Mouse (Mus musculus) adrenal gland, adult 8-10 months (tissue): Measurements from ENCODE around the gene Rasa2. TPM values are rescaled to one million over a fixed set of nuclear protein-coding genes. Genes with fewer than 3 reads are reported as not detected.
"Not testable (repeated sequence)": the region's sequence is repeated elsewhere in the genome, so short reads cannot be mapped to it uniquely, and the experiment has no call there.

Experiments
- DNase-seq: peaks from one replicate; pipeline ENCODE4 v3.0.0; 2022
- total RNA-seq, 4 experiments: library from RNA; stranded (reverse); gene quantifications; 2 replicates each; pipeline ENCODE4 v1.2.4; 2022

Gene Rasa2
- 10 to 100 TPM; 15.3 to 17.6 (median 16.3) TPM for total RNA-seq

DNA sequence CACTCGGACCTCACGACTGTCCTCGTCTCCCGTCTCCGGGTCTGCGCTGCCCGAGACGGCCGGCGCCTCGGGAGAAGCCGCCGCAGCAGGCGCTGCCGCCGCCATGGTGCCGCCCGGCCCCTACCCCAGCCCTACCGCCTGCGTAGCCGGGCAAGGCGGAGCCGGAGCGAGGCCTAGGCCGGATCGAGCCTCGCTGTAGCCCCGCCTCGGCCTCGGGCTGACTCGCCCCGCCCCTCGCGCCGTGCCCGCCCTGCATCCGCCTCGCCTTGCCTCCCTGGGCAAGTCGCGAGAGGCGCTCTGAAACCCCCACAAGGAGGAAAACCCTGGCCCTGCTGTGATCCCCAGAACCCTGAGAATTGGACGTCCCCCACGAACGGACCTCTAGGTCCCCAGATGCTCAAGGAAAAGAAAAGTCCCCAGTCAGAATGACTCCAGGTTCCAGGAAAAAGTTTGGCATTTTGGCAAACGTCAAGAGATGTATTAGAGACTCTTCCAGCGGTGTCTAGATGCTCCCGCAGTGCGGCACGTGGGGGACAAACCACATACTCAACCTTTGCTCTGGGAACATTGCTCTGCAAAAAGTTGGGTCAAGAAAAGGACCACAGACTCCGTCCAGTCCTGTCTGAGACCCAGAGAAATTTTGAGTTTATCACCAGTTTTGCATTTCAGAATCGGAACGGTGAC lies at the start of gene Rasa2:
Gene Rasa2 (minus strand): TSS at position 229 of the 684 bp plus-strand sequence.
- DNase-seq = peak; percentile 88

DNA sequence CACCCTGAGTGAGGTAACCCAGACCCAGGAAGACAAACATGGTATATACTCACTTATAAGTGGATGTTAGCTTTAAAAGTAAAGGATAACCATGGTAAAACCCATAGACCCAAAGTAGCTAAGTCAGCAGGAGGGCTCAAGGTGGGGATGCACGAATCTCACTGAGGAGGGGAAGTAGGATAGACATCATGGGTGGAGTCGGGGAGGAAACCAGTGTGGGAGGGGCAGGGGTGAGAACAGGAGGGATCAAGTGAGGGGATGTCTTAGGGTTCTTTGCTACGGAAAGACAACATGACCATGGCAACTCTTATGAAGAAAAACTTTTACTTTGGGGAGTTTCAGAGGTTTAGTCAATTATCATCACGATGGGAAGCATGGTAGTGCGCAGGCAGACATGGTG lies 47.2 kb upstream of the Rasa2 start:
- DNase-seq = no peak

GRCm38 (mm10) chr9:96677711-96678110 lies 46.3 kb upstream of the Rasa2 start:
- not testable (repeated sequence) for DNase-seq

DNA sequence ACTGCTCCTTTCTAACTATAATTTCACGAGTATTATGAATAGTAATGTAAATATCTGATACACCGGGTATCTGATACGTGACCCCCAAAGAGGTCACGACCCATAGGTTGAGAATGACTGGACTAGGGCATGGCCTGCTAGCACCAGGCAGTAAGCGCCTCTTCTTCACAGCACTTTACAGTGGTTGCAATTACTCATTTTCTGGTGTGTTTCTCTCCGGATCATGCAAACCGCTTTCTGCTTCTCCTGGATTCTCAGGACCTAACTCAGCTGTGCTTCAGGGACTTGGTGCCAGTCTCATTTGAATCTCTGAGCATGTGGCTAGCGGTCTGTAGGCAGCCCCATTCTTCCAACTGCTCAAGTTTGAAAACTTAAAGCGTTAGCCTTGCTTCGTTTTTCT lies 45.3 kb upstream of the Rasa2 start:
- no peak for DNase-seq

DNA sequence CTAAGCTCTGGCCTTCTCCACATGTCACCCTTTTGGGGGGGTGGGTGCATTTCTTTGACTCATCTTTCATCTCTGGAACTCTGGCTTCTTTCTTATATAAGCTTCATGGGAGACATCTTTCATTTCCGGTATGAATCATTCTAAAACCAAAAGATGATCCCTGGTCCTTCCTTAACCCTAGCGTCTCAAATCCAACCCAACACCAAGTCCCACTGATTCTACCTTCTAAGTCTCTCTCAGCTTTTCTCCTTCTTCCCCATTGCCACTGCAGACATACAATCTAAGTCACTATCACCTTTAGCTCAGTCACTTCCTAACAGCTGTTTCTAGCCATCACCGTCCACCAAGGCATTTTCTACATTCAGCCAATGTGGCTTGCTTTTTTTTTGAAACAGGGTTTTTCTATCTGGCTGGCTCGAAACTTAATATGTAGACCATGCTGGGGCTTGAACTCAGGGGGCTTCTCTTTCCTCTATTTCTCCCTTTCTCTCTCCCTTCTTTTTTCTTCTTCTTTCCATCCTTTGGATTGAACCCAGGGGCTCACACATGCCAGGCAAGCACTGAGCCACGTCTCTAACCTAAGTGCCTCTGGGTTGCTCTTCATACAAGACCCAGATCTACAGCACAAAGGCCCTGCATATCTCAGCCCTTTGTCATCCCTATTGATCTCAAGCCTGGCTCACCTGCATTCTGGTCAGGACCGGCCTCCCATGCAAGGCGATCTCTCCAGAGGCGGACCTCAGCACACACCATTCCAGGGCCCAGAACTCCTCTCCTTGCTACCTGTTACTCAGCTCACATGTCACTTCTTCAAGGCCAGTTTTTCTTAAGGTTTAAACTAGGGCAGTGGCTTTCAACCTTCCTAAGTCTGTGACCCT lies 44.6 kb upstream of the Rasa2 start:
- DNase-seq = no peak

DNA sequence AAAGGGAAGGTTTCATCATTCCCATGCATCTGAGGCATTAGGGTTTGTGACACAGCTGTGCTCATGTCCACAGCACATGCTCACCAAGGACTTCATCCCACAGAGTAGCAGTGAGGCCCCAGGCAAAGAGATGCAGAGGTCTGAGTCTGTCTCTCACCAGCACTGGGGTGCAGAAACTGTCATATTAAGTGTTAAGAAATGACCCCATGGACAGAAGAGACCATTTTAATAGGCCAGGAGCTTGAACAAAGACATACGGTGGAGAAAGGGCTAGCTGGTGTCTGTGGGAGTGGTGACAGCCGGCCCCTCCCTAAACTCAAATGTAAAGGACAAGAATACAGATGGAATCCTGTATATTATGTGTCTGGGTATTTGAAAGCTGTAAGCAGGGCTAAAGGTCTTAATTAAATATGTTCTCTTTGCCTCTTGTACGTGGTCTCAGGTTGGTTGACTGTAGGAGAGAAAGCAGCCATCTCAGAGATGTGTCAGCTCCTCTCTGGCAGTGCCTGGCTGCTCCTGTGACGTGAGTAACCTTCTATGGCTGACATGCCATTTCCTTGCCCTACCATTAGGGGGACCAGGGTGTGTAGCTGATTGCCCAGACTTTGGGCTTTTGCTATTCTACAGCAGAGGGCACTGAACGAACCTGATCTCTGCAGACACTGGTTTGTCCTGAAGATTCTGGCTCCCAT lies 43.8 kb upstream of the Rasa2 start:
- DNase-seq = peak; percentile 66

DNA sequence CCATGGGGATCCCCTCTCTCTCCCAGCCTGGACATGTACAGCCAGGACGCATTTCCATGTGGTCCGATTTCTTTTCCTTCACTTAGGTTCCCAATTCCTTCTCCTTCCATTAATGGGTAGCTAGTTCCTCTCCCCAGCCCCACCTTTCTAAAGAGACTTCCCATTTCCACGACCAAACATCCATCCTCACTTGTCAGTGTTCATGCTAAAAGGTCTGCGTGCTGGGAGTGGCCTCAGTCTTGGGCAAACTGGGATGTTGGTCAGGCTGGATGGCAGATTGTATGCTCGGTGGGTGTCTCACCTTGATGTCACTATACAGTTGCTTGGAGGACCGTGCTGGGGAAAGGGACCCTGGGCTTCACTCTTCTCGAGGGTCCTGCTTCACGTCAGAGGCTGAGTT lies 42.9 kb upstream of the Rasa2 start:
- DNase-seq = no peak

GRCm38 (mm10) chr9:96672466-96672865 lies 41.0 kb upstream of the Rasa2 start:
- no peak for DNase-seq

DNA sequence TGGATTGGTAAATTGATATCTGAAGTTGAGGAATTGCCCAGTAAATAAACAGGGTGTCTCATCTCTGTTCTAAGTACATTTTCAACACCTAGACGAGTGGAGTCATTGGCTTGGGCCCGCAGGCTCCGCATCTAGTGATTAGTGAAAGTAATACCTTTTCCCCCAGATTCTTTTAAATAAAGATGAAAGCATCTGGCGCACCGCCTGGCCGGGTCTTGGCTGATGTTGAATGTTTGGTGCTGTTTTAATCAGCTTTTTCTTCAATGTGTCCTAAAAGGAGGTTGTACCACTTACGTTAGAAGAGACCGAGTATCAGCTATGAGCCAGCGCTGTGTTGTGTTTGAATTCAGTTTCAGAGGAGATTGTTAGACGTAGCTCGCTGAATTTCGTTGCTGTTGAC lies 39.8 kb upstream of the Rasa2 start:
- DNase-seq = no peak

GRCm38 (mm10) chr9:96669877-96670276 lies 38.5 kb upstream of the Rasa2 start:
- peak; percentile 95 for DNase-seq

DNA sequence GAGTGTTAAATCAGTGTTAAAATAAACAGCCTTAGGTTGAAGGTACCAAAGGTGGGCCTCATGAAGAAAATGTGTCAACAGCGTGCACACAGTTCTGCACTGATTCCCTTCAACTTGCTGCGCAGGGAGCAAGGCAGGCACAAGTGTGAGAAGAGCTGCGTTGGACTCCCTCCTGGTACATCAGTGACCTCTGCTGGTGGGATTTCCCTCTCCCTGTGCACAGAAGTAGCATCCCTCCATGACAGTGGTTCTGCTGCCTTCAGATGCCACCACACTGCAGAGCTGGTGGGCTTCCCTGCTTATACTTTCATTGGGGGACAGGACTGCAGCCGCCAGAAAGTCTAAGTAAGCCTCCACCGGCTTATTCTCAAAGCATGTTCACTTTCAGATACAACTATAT lies 37.2 kb upstream of the Rasa2 start:
- peak; percentile 44 for DNase-seq

- DNase-seq = peak; percentile 23
Measured at GRCm38 (mm10) chr9:96660510-96661244, 29.3 kb upstream of the Rasa2 start.

- no peak for DNase-seq
Measured at GRCm38 (mm10) chr9:96659801-96660200, 28.4 kb upstream of the Rasa2 start.

GRCm38 (mm10) chr9:96653538-96653937 lies 22.1 kb upstream of the Rasa2 start:
- DNase-seq = no peak

DNA sequence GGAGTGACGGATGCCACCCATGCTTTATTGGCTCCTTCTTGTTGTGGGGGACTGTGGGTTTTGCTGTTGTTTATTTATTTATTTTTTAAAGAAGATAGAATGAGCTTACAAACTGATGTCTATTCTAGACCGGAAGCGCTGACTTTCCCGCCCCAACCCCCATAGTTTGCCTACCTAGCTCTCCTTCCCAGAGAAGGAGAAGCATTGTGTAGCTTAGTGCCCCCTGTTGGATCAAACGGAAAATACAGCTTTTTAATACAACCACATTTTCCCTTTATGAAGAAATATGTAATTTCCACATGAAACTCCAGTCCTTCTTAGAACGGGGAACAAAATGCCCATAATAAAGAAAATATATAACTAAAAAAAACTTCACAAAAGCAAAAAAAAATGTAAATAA lies 21.3 kb upstream of the Rasa2 start:
- DNase-seq = no peak

GRCm38 (mm10) chr9:96650807-96651206 lies 19.4 kb upstream of the Rasa2 start:
- no peak for DNase-seq

DNA sequence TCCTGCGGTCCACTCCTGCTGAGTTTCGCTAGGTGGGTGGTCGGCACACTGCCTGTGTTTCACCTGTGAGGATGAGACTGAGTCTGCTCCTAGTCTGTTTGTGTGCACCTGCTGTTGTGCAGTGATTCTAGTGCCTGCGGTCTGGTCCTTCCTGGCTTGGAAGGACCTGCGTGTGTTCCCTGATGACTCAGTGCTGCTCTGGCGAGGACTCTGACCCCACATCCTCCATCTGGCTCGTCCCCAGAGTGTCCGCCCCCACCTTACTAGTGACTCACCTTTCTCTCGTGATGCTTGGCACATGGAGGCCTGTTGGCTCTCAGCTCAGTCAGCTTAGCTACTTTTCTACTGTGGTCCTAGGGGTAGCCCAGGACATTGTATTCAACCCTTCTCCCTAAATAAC lies 18.5 kb upstream of the Rasa2 start:
- DNase-seq = peak; percentile 63

DNA sequence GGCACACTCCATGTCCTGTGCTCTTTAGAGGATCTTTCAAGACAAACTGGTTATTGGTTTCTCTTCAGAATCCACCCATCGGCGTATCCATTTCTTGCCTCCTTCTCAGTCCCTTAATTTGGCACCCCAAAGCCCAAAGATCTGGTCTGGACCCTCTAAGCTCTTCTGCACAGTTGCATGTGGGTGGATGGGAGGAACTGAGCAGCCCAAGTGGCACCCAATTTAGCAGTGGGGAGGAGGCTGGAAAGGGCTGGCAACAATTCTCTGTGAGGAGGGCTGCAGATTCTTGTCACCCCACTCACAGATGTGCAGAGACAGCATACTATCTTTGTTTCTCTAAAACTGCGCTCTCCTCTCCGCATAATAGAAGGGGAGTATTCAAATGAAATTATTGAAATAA lies 17.9 kb upstream of the Rasa2 start:
- no peak for DNase-seq

GRCm38 (mm10) chr9:96646668-96647295 lies 15.4 kb upstream of the Rasa2 start:
- peak; percentile 42 for DNase-seq

DNA sequence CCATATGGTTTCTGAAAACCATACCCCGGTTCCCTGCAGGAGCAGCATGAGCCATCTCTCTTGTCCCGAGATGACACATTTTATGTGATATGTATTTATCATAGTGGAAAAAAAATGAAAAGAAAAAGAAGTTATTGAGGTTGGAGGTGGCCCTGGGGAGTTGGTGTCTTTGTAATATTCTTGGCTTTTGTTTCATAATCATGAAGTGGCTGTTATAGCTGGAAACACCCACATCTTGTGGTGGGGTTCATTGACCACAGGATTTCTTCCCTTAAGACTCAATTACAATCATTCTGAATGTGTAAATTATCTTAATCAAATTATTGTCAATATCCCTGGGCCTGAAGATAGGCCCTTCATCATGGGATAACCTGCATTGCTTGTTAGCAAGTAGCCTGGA lies 13.4 kb upstream of the Rasa2 start:
- DNase-seq = no peak

GRCm38 (mm10) chr9:96644002-96644401 lies 12.6 kb upstream of the Rasa2 start:
- not testable (repeated sequence) for DNase-seq

GRCm38 (mm10) chr9:96639451-96639850 lies 8.0 kb upstream of the Rasa2 start:
- no peak for DNase-seq
